Mouse (Mus musculus): ENCODE measurements at regions not wholly inside any gene's neighbourhood (a gene's known extent, or its start where the extent isn't known, plus 50 kb on each side); places are given as distances from the start of the nearest gene placed in this dataset.

- TF ChIP-seq CTCF (IDR thresholded peaks at IDR 0.05; ENCODE audit: borderline replicate concordance, insufficient read depth, low read length) (no peak), POLR2A (IDR thresholded peaks at IDR 0.05; ENCODE audit: low read depth, low read length) (no peak)
Measured at GRCm38 (mm10) chr16:93215630-93216029, 388.2 kb downstream of the Setd4 start.

Data from embryonic fibroblast, embryonic 13.5 days (primary cell).